Mouse (Mus musculus): Measurements from ENCODE around the gene Cstf1. TPM values are rescaled to one million over a fixed set of nuclear protein-coding genes. Genes with fewer than 3 reads are reported as not detected.
A peak's percentile ranks its signal among the peaks of the same experiment; 100 is the strongest.

Cstf1 gene
- polyA plus RNA-seq, 2 experiments = 36.9 to 50.7 TPM

DNA sequence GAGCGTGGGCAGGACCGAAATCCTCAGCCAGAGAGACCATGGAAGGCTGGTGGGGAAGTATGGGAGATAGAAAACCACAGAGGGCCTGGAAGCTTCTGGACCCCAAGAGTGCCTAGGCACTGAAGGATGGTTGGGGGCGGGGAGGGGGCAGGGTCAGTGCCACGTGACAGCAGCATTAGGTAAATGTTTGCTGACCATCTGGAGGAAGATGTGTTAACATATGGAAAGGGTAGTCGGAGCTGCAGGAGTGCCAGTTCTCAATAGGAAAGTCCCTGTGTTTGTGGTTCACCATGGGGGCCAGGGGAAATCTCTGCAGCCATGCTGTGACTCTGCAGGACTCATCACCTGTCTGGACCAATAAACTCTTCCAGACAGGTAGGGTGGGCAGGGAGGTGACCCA, 43.4 kb downstream of the Cstf1 start:
- ATAC-seq (ENCODE audit: low FRiP score, low read depth) = no peak
- TF ChIP-seq POLR2A (IDR thresholded peaks at IDR 0.05; ENCODE audit: borderline replicate concordance, extremely low read depth, insufficient read depth, insufficient read length) = no peak
- no peak overlapping the region for H3K4me3 ChIP-seq (replicated peaks; ENCODE audit: low read length)
- H3K27me3 ChIP-seq (ENCODE audit: control insufficient read depth, insufficient read depth, low read length) = no peaks in the 10 kb centered on the region
- H3K36me3 ChIP-seq (ENCODE audit: control insufficient read depth, insufficient read depth, low read length) = no peaks in the 10 kb centered on the region
- H3K9me3 ChIP-seq (ENCODE audit: control insufficient read depth, low read length) = no peaks in the 10 kb centered on the region
- H3K4me1 ChIP-seq (ENCODE audit: control insufficient read depth, insufficient read depth, low read length) = no peaks in the 10 kb centered on the region
- 56% methylated on average over 5 of the region's 5 CpGs for WGBS
- H3K9ac ChIP-seq (ENCODE audit: low read depth, low read length, severe bottlenecking) = no peak overlapping the region
- H3K4me2 ChIP-seq (replicated peaks; ENCODE audit: low read depth, low read length, severe bottlenecking) = no peak overlapping the region
- DNase-seq (ENCODE audit: low spot score) = no peak
- no peak overlapping the region for H3K27ac ChIP-seq (replicated peaks; ENCODE audit: low read depth, low read length)

DNA sequence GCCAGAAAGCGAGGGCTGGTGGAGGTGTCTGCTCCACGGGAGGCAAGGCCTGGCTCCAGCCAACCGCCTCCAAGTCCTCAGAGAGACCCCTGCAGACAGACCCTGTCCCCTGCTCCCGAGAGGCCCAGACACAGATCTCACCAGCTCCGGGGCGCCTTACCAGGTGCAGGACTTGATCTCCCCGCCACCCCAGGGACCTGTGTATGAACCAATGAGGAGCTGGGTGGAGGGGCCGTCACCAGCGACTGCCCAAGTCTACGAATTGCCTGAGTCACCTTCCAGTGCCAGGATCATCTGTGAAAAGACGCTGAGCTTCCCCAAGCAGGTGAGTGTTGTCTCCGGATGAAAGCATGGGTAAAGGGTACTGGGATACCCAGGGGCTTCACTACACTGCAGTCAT, 45.7 kb downstream of the Cstf1 start:
- Histone ChIP-seq H3K27ac (replicated peaks; ENCODE audit: low read depth, low read length) (no peak overlapping the region), H3K27me3 (ENCODE audit: control insufficient read depth, insufficient read depth, low read length) (no peaks in the 10 kb centered on the region), H3K4me3 (replicated peaks; ENCODE audit: low read length) (no peak overlapping the region), H3K4me2 (replicated peaks; ENCODE audit: low read depth, low read length, severe bottlenecking) (no peak overlapping the region), H3K4me1 (ENCODE audit: control insufficient read depth, insufficient read depth, low read length) (no peaks in the 10 kb centered on the region), H3K9ac (ENCODE audit: low read depth, low read length, severe bottlenecking) (no peak overlapping the region), H3K9me3 (ENCODE audit: control insufficient read depth, low read length) (no peaks in the 10 kb centered on the region), H3K36me3 (ENCODE audit: control insufficient read depth, insufficient read depth, low read length) (no peaks in the 10 kb centered on the region)
- ATAC-seq (ENCODE audit: low FRiP score, low read depth) = no peak
- 70% methylated on average over 12 of the region's 12 CpGs for WGBS
- DNase-seq (ENCODE audit: low spot score) = no peak
- no peak for TF ChIP-seq POLR2A (IDR thresholded peaks at IDR 0.05; ENCODE audit: borderline replicate concordance, extremely low read depth, insufficient read depth, insufficient read length)

DNA sequence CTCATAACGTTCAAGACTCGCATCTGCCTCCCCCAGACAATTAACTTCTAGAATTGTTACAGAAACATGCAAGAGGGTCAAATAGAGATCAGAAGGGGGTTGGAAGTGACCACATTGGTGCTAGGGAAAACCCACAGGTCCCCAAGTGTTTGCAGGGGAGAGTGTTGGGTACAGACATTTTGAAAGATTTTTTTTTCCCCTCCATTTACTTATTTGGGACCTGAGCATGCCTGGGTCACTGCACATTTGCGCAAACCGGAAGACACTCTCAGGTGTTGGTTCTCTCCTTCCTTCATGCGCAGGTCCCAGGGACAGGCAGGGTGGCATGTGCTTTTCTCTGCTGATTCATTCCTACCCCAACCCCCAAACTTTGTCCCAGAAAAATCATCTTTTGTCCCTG, 46.4 kb downstream of the Cstf1 start:
- TF ChIP-seq POLR2A (IDR thresholded peaks at IDR 0.05; ENCODE audit: borderline replicate concordance, extremely low read depth, insufficient read depth, insufficient read length) = no peak
- Histone ChIP-seq H3K4me1 (ENCODE audit: control insufficient read depth, insufficient read depth, low read length) (no peaks in the 10 kb centered on the region), H3K27ac (replicated peaks; ENCODE audit: low read depth, low read length) (no peak overlapping the region), H3K4me2 (replicated peaks; ENCODE audit: low read depth, low read length, severe bottlenecking) (no peak overlapping the region), H3K36me3 (ENCODE audit: control insufficient read depth, insufficient read depth, low read length) (no peaks in the 10 kb centered on the region), H3K4me3 (replicated peaks; ENCODE audit: low read length) (no peak overlapping the region), H3K27me3 (ENCODE audit: control insufficient read depth, insufficient read depth, low read length) (no peaks in the 10 kb centered on the region), H3K9ac (ENCODE audit: low read depth, low read length, severe bottlenecking) (no peak overlapping the region), H3K9me3 (ENCODE audit: control insufficient read depth, low read length) (no peaks in the 10 kb centered on the region)
- 84% methylated on average over 5 of the region's 5 CpGs for WGBS
- no peak for DNase-seq (ENCODE audit: low spot score)
- no peak for ATAC-seq (ENCODE audit: low FRiP score, low read depth)

GRCm38 (mm10) chr2:172418208-172418607, 47.7 kb downstream of the Cstf1 start:
- Histone ChIP-seq H3K9me3 (ENCODE audit: control insufficient read depth, low read length) (no peaks in the 10 kb centered on the region), H3K4me3 (replicated peaks; ENCODE audit: low read length) (no peak overlapping the region), H3K4me1 (ENCODE audit: control insufficient read depth, insufficient read depth, low read length) (no peaks in the 10 kb centered on the region), H3K36me3 (ENCODE audit: control insufficient read depth, insufficient read depth, low read length) (no peaks in the 10 kb centered on the region), H3K27me3 (ENCODE audit: control insufficient read depth, insufficient read depth, low read length) (no peaks in the 10 kb centered on the region), H3K27ac (replicated peaks; ENCODE audit: low read depth, low read length) (no peak overlapping the region), H3K9ac (ENCODE audit: low read depth, low read length, severe bottlenecking) (no peak overlapping the region), H3K4me2 (replicated peaks; ENCODE audit: low read depth, low read length, severe bottlenecking) (no peak overlapping the region)
- TF ChIP-seq POLR2A (IDR thresholded peaks at IDR 0.05; ENCODE audit: borderline replicate concordance, extremely low read depth, insufficient read depth, insufficient read length) = no peak
- no peak for DNase-seq (ENCODE audit: low spot score)
- ATAC-seq (ENCODE audit: low FRiP score, low read depth) = no peak
- 91% methylated on average over 5 of the region's 5 CpGs for WGBS

DNA sequence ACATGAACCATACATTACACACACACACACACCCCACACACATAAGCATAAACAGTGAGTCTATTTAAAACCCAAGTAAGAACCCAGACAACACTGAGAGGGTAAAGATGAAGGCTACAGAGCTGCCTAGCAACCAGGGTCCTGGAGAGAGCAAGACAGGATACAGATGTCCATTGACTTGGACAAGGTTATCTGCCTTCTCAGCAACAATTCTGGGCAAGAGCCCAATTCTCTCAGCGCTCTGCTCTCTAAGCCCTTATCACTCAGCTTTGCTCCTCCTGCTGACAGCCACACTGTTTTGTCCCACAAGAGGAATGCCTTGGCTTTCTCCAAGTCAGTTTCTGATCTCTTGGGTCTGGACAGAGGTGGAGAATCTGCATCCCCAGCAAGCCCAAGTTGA, 60.1 kb downstream of the Cstf1 start:
- H3K4me2 ChIP-seq (replicated peaks; ENCODE audit: low read depth, low read length, severe bottlenecking) = no peak overlapping the region
- no peak overlapping the region for H3K9ac ChIP-seq (ENCODE audit: low read depth, low read length, severe bottlenecking)
- H3K27me3 ChIP-seq (ENCODE audit: control insufficient read depth, insufficient read depth, low read length) = no peaks in the 10 kb centered on the region
- no peak overlapping the region for H3K4me3 ChIP-seq (replicated peaks; ENCODE audit: low read length)
- WGBS = 89% methylated on average over 1 of the region's 1 CpGs
- H3K27ac ChIP-seq (replicated peaks; ENCODE audit: low read depth, low read length) = no peak overlapping the region
- H3K36me3 ChIP-seq (ENCODE audit: control insufficient read depth, insufficient read depth, low read length) = no peaks in the 10 kb centered on the region
- TF ChIP-seq POLR2A (IDR thresholded peaks at IDR 0.05; ENCODE audit: borderline replicate concordance, extremely low read depth, insufficient read depth, insufficient read length) = no peak
- no peak for ATAC-seq (ENCODE audit: low FRiP score, low read depth)
- peak; percentile 39 for DNase-seq (ENCODE audit: low spot score)
- no peaks in the 10 kb centered on the region for H3K4me1 ChIP-seq (ENCODE audit: control insufficient read depth, insufficient read depth, low read length)
- H3K9me3 ChIP-seq (ENCODE audit: control insufficient read depth, low read length) = no peaks in the 10 kb centered on the region

Other genes with a start within 250 kb of the Cstf1 start
- gene Mc3r, start 122.2 kb upstream of the Cstf1 start, polyA plus RNA-seq (2012; rRNA removed) = 0.18 and 0.22 TPM in 2 replicates
- 0.12 TPM in 1 of 2 replicates, not detected in the other for gene Mc3r, start 122.2 kb upstream of the Cstf1 start, polyA plus RNA-seq (2014; fragmentation: Nextera tagmentation; extraction: Ambion mirVana)
- gene Fam210b, start 25.1 kb upstream of the Cstf1 start, polyA plus RNA-seq (2012; rRNA removed) = 9.8 and 10.7 TPM in 2 replicates
- 14.6 and 16.5 TPM in 2 replicates for gene Fam210b, start 25.1 kb upstream of the Cstf1 start, polyA plus RNA-seq (2014; fragmentation: Nextera tagmentation; extraction: Ambion mirVana)
- gene Aurka, start 146 bp upstream of the Cstf1 start, polyA plus RNA-seq (2012; rRNA removed) = 49.8 and 58.7 TPM in 2 replicates
- 85.3 and 98.9 TPM in 2 replicates for gene Aurka, start 146 bp upstream of the Cstf1 start, polyA plus RNA-seq (2014; fragmentation: Nextera tagmentation; extraction: Ambion mirVana)
- gene Cass4, start 23.1 kb downstream of the Cstf1 start, polyA plus RNA-seq (2012; rRNA removed) = 0.16 and 0.33 TPM in 2 replicates
- gene Cass4, start 23.1 kb downstream of the Cstf1 start, polyA plus RNA-seq (2014; fragmentation: Nextera tagmentation; extraction: Ambion mirVana) = 0.28 and 0.50 TPM in 2 replicates
- 38.5 and 45.9 TPM in 2 replicates for gene Rtf2, start 69.9 kb downstream of the Cstf1 start, polyA plus RNA-seq (2012; rRNA removed)
- 69.9 and 70.9 TPM in 2 replicates for gene Rtf2, start 69.9 kb downstream of the Cstf1 start, polyA plus RNA-seq (2014; fragmentation: Nextera tagmentation; extraction: Ambion mirVana)
- gene Gcnt7, start 87.9 kb downstream of the Cstf1 start, polyA plus RNA-seq (2012; rRNA removed) = 0.03 TPM in 1 of 2 replicates, not detected in the other
- 0.66 and 1.1 TPM in 2 replicates for gene Gcnt7, start 87.9 kb downstream of the Cstf1 start, polyA plus RNA-seq (2014; fragmentation: Nextera tagmentation; extraction: Ambion mirVana)
- 0.15 and 0.16 TPM in 2 replicates for gene Fam209, start 101.8 kb downstream of the Cstf1 start, polyA plus RNA-seq (2012; rRNA removed)
- gene Fam209, start 101.8 kb downstream of the Cstf1 start, polyA plus RNA-seq (2014; fragmentation: Nextera tagmentation; extraction: Ambion mirVana) = 0.66 TPM in 1 of 2 replicates, not detected in the other
- 6.1 and 7.7 TPM in 2 replicates for gene Tfap2c, start 178.9 kb downstream of the Cstf1 start, polyA plus RNA-seq (2012; rRNA removed)
- gene Tfap2c, start 178.9 kb downstream of the Cstf1 start, polyA plus RNA-seq (2014; fragmentation: Nextera tagmentation; extraction: Ambion mirVana) = 9.9 and 10.0 TPM in 2 replicates

All from limb, embryonic 14.5 days (tissue).